Mouse (Mus musculus) gastrocnemius, postnatal 4 days (tissue): Measurements from ENCODE around the gene Yy1. TPM values are rescaled to one million over a fixed set of nuclear protein-coding genes. Genes with fewer than 3 reads are reported as not detected.

Experiments
- DNase-seq, 2 experiments: peaks; one replicate each; pipeline ENCODE4 v3.0.0; 2021 to 2022; ENCODE audit warnings: low spot score in 2 of 2, mixed read lengths in 2 of 2
- microRNA-seq: library from miRNA; unstranded; fragments of <30 nt; microRNA quantifications from one replicate; pipeline ENCODE4 v1.2.0, GENCODE M21; 2021
- total RNA-seq, 2 experiments: library from RNA; stranded (reverse); gene quantifications; 2 replicates each; pipeline ENCODE4 v1.2.3; 2021

Yy1 gene
- total RNA-seq, 2 experiments from 2014 or later = 36.7 to 43.8 TPM

GRCm38 (mm10) chr12:108855081-108855480, 62.3 kb downstream of the Yy1 start:
- no peak for DNase-seq

DNA sequence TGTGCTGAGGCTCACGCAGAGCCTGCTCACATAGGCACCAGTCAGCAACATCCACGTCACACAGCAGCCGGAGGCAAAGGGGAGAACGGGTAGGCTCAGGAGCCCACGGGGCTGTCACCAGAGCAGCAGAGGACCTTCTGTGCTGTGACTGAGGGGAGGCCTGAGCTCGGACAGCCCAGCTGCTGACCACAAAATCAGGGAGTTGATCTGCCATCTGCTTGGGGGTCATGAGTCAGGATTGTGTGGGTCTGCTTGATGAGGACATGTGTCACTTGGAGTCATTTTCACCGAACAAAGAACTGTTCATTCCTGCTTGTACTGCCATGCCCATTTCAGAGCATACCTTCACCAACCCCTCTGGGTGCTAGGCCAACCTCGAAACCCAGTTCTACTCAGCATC, 63.4 kb downstream of the Yy1 start:
- DNase-seq = no peak

DNA sequence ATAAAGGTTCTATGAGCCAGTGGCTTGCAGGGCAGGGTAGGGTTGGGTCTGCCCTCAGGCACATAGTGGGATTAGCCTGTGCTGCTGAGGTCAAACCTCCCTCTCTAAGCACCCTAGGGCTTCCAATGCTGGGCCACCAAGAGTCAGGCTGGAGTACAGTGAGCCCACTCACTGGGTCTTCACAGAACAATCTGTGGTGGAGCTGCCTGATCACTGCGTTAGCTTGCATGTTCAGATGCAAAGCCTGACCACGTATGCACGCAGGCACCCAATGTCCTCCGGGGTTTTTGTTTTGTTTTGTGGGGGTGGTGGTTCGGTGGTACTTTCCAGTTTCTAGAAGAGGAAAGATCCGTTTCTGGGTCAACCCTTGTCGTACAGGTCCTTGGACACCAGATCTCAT, 64.3 kb downstream of the Yy1 start:
- DNase-seq = no peak

GRCm38 (mm10) chr12:108857589-108858184, 64.9 kb downstream of the Yy1 start:
- DNase-seq = no peak

- no peak for DNase-seq
Observed at GRCm38 (mm10) chr12:108858486-108858885, 65.7 kb downstream of the Yy1 start.

GRCm38 (mm10) chr12:108865007-108865494, 72.3 kb downstream of the Yy1 start:
- DNase-seq = no peak

- DNase-seq = no peak
Observed at GRCm38 (mm10) chr12:108869575-108869974, 76.8 kb downstream of the Yy1 start.

Small RNA genes lying within 50 kb of the gene (microRNA-seq; reads per million reads assigned to microRNA genes)
- 48.2 reads per million, percentile 43 among the genes with 10 or more reads in this experiment for gene Mir345

Other genes with a start within 250 kb of the Yy1 start
- gene Evl, start 238.3 kb upstream of the Yy1 start, total RNA-seq = 10 to 100 TPM; 77.1 to 80.7 TPM
- gene Degs2, start 90.7 kb upstream of the Yy1 start, total RNA-seq = not detected
- gene Slc25a29, start 42.9 kb downstream of the Yy1 start, total RNA-seq = 1 to 10 TPM; 3.4 to 5.6 TPM
- 10 to 100 TPM in 1 of 2 experiments, 1 to 10 TPM in 1; 8.6 to 10.5 TPM for gene Slc25a47, start 43.1 kb downstream of the Yy1 start, total RNA-seq
- gene Wdr25, start 100.7 kb downstream of the Yy1 start, total RNA-seq = 1 to 10 TPM; 5.1 to 5.8 TPM
- gene Wars, start 101.2 kb downstream of the Yy1 start, total RNA-seq = 10 to 100 TPM; 33.6 to 39.9 TPM